Mouse (Mus musculus): ENCODE data around the gene Cmbl.

- TF ChIP-seq CTCF (IDR thresholded peaks at IDR 0.05; ENCODE audit: control insufficient read depth, insufficient read depth, insufficient read length) (no peak), CEBPB (IDR thresholded peaks at IDR 0.05; ENCODE audit: low read depth) (no peak)
Observed at GRCm38 (mm10) chr15:31528477-31528876, 36.7 kb upstream of the Cmbl start.

All from C2C12 (cell line).